Mouse (Mus musculus): ENCODE results near the gene Slc9a6.

DNA sequence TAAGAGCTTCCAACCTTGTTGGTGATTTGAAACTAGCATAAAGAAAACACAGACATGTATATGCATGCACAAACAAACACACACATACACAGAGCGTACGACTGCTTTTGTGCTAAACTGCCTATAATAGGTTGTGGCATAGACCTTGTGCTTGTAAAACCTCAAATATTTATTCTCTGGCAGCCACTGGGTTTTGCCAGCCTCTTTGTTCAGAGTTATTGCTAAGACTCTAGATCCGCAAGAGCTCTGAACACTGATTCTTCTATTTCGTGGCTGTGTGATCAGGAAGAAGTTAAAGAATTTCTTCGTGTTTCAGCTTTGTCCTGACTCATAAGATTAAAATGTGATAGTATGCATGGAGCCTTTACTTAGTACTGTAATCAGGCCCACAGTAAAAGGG, 26.6 kb downstream of the Slc9a6 start:
- no peak for TF ChIP-seq CTCF (IDR thresholded peaks at IDR 0.05; ENCODE audit: low read depth, low read length)
- TF ChIP-seq GATA1 (IDR thresholded peaks at IDR 0.05; ENCODE audit: borderline replicate concordance, low read length) = no peak
